Mouse (Mus musculus) ovary, adult 18-20 months (tissue): ENCODE results near the gene Slc22a15.
A peak's percentile ranks its signal among the peaks of the same experiment; 100 is the strongest.

Experiments used
- DNase-seq: peaks from one replicate; pipeline ENCODE4 v3.0.0; 2022; ENCODE audit warnings: low spot score, mixed read lengths

The Slc22a15 gene

GRCm38 (mm10) chr3:101923843-101924740, at the start of gene Slc22a15:
Gene Slc22a15 (minus strand): TSS chr3:101924453.
- DNase-seq = peak; percentile 17

DNA sequence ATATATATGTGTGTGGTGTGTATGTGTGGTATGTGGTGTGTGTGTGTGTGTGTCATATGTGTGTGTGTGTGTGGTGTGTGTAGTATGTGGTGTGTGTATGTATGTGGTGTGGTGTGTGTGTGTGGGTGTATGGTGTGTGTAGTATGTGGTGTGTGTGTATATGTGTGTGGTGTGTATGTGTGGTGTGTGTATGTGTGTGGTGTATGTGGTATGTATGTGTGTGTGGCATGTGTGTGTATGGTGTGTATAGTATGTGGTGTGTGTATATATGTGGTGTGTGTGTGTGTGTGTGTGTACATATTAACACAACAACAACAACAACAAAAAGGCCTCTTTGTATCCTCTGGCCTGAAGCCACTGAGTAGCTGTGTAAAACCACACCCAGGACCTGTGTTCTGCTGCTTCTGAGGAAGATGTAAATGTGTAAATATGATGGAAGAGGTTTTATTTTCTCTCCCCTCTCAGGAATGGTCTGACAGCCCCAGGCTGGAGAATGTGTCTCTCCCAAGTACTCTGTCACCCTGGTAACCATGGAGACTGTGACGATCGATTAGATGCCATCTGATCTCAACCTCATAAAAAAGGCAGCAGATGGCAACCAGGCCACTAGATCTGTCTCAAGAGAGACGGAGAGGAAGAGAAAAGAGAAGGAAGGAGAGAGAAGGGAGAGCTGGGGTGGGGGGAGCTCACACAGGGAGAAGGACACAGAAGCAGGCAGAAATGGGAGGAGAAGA, 42.7 kb upstream of the Slc22a15 start:
- no peak for DNase-seq

DNA sequence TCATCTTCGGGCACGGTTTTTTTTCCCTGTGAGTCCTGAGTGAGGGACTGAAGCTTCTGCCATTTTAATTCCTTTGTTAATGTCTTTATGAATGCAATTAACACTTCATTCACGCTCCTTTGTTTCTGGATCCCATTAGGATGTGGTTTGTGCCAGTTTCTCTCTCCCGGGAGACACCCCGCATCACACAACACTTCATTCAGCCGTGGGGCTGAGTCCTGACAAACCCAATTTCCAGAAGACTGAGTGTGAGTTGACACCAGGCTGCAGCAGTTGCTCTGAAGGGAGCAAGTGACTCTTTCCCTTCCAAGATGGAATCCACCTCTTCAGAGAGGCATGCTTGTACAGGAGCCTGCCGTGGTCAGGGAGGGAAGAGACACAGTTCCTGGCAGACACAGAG, 40.1 kb upstream of the Slc22a15 start:
- no peak for DNase-seq

DNA sequence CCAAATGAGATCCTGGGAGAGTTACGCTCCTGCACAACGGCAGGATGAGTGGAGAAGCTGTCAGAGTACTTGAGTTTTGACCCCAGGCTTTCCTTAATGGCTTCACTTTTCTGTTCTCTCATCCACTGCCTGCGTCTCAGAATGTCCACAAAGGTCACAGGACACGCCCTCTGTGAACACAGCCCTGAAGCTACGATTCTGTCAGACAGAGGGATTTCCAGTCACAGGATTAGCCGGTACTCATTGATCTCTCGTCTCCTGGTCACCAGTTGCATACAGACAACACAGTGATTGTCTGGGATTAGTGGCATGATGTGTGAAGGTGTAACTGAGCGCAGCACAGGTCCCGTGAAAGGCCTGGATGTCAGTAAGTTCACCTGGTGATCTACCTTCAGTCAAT, 39.2 kb upstream of the Slc22a15 start:
- no peak for DNase-seq

GRCm38 (mm10) chr3:101961146-101961835, 37.0 kb upstream of the Slc22a15 start:
- DNase-seq = no peak

GRCm38 (mm10) chr3:101958047-101958446, 33.8 kb upstream of the Slc22a15 start:
- DNase-seq = no peak

DNA sequence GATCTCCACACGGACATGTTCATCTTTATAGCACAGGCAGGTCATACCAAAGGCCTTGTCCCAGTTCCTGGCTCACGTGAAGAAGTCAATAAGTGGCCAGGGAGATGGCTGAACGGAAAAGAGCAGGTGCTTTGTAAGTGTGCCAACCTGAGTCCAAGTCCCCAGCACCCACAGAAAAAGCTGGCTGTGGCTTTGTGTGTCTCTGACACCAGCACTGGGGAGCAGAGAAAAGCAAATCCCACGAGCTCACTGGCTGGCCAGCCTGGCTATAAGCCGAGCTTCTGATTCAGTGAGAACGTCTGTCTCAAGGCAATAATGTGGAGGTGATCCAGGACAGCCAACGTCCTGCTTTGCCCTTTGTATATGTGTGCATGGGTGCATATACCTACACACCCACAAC, 29.3 kb upstream of the Slc22a15 start:
- no peak for DNase-seq

DNA sequence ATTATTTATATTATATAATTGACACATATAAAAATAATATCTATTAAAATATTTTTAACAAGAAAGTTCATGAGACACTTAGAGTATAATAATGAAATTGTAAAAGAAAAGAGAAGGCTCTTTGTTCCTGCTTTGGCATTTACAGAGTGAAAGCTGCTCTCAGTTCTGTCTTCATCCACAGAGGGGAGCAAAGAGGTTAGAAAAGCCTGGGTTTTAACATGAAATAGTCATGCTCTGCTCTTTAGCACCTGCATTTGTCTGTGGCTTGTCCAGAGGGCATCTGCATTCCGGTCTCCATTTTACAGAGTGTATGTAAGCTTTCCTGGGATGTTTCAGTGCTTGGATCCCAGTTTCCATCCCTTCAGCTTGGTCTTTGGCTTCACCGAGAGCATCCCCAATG, 28.3 kb upstream of the Slc22a15 start:
- DNase-seq = no peak

GRCm38 (mm10) chr3:101948572-101948971, 24.3 kb upstream of the Slc22a15 start:
- DNase-seq = peak; percentile 44

GRCm38 (mm10) chr3:101947250-101947649, 23.0 kb upstream of the Slc22a15 start:
- DNase-seq = no peak

DNA sequence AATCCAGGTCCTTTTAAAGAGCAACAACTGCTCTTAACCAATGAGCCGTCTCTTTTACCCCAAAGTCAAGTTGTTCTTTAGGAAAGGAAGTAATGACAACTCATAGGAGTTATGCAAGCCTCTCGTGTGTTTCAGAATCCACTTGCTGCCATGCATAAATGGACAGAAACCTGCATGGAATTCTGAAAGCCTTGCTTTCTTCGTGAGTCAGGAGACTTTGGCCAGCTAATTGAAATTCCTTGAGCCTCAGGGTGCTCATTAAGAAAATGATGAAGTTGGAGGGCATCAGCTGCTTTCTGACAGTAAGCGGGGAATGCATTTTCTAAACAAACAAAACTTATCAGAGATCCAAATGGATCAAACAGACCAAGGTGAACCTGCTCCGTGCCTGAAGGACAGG, 21.0 kb upstream of the Slc22a15 start:
- DNase-seq = no peak

DNA sequence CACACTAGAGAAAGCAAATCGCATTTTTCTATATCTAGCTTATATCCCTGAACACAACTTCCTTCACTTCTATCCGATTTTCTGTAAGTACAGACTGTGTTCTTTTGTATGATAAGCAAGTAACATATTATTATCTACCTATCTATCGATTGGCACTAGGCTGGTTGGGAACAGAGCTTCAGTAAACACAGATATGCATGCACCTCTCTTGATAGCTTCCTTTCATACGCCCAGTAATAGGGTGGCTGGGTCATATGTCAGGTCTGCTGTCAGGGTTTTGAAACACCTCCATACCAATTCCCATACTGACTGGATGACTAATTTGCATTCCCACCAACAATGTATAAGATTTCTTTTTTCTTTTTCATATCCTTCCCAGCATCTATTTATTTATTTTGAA, 16.2 kb upstream of the Slc22a15 start:
- DNase-seq = no peak

DNA sequence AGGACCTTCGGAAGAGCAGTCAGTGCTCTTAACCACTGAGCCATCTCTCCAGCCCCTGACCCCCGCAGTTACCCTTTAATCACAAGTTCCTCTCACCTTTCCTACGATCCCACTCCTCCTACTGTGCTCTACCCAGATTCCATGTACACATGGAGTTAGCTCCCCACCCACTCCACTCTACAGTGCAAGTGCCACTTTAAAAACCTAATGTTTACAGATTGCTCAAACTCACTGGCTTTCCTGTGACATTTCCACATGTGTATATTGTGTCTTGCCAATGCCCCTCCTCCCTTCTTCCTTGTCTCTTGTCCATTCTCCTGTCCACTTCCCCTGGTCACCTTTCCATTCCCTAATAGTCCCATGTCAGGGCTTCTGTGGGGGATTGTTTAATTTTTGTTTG, 15.6 kb upstream of the Slc22a15 start:
- no peak for DNase-seq

DNA sequence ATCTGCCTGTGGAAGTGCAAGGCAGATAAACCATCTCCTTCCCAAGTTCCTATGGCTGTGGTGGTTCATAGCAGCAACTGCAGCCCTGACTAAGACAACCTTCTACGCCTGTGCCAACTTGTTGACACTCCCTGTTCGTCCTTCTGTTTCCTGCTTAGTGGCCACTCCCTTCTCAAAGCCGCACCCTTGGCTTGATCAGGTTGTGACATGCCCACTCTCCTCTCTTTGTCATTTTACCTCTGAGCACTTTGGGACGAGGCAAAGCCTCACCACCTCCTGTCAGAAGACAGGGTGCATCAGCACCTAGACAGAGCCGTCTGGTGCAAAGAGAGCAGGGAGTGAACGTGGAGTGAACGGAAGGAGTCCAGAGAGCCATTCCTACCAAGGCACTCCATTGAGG, 14.9 kb upstream of the Slc22a15 start:
- DNase-seq = no peak

DNA sequence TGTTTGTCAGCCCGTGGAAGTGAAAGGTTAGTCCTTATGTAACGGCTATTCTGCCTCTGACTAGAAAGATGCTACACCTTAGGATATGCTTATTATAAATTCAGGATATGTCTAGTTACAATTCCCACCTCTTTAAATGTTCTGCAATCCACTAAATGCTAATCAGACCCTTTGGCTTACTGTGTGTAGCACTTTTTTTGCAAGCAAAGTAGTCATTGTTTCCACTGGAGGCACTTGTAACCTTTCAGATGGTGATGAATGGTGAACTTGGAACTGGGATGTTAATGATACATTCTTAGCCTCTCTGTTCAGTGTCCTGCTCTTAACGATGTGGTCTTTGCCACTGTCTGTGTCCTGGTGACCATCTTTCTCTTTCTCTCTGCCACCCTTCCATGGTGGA, 12.1 kb upstream of the Slc22a15 start:
- DNase-seq = no peak

GRCm38 (mm10) chr3:101933820-101934219, 9.6 kb upstream of the Slc22a15 start:
- DNase-seq = no peak

DNA sequence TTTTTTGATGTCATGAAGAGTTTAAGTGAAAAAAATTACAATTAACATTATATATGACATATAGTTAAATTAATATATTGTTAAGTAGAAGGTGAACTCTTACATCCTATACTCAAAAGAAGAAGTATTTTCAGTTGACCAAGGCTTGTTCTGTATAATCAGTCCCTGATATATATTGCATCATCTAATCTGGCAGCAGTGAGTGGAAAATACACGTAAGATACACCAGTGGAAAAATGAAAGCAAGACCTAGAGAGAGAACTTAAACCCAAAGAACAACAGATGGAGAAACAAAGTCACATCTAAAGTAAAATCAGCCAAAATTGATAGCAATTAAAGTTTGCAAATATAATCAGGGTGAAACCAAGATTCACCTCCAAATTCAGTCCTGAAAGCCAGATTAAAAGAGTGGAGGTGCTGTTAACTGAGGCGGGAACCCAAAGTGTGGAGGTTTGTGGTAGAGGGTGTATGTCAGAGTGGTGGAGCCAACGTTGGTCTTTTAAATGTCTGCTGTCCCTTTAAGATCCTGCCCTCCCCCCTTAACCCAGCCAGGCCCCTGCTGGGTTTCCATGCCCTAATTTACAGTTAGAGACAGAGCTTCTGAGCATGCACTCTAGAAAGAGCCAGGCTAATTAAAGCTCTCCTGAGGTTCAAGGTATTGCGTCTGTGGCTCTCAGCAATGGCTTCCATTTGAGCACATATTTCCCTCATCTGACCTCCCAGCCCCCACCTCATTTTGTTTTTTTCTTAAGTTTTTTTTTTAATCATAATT, 5.0 kb upstream of the Slc22a15 start:
- no peak for DNase-seq

GRCm38 (mm10) chr3:101926636-101927035, 2.4 kb upstream of the Slc22a15 start:
- DNase-seq = no peak

DNA sequence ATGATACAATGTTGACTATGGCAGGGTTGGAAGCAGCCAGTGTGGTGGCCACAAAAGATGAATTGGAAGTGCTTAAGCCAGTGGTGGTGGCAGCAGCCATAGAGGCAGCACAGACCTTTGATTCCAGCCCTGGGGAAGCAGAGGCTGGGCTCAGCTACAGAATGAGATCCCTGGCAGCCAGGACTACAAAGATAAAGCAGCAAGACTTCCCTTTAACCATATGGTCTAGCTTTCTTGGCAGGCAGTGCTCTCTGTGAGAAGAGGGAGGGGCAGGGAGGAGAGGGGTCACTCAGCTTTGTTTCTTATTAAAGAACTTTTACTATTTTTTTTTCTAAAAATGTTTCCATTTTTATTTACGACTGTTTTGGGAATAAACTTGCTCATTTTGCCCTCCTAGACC, 1.4 kb upstream of the Slc22a15 start:
- no peak for DNase-seq

DNA sequence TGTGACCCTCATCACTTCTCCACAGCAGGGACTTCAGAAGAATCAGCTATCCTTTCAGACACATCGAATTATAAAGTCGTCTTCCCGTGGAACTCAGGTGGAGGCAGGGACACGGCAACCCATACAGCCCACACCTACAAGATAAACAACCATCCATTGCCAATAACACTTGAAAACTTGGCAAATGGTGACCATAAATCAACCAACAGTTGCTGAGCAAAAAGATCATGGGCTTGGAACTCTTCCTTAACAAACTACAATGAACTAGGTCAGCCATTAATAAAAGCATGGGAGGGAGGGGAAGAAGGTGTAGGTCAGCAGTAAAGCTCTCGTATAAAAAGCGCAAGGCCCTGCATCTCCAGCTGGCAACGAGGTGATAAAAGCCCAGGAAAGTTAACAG, 1.9 kb downstream of the Slc22a15 start:
- DNase-seq = no peak

DNA sequence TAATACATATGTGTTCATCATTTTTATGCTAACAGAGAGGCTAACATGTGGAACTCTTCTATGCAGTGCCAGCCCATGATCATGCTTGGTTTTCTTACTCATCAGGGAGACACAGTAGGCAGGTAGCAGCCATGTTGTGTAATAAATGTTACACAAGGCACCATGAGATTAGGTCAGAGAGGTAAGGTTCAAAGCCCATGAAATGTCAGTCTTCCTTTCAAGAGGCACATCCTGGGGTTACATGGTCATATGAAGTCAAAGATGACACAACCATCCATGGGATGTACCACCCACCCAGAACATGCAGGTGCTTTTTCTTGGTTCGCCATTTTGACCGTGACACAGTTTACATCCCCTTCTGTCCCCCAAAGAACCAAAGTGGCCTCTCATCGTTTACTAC, 5.7 kb downstream of the Slc22a15 start:
- DNase-seq = no peak

DNA sequence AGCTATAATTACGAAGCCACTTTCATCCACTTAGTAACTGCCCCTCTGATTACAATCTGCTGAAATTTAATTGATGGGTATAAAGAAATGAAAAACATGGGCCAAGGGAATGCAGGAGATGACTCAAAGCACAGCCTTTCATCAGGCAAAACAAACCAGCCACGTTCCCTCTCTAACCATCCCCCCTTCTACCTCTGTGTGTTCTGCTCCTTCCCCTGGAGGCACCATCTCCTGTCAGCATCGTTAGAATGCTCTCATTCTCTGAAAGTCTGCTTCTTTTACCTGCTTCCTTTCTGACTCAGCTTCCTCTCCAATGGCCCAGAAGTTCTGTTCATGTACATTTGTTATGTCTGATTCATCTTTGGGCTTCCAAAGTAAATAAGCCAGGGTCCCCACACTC, 6.6 kb downstream of the Slc22a15 start:
- DNase-seq = no peak
